Mouse (Mus musculus) intestine, embryonic 15.5 days (tissue): ENCODE results near the gene Hnrnph2. TPM values are rescaled to one million over a fixed set of nuclear protein-coding genes. Genes with fewer than 3 reads are reported as not detected.

Experiments
- ATAC-seq: fragments of 200-750 bp; cut with Nextera tagmentation; 2 replicates; pipeline ENCODE4 v1.8.0; 2017; ENCODE audit warnings: moderate TSS enrichment, moderate library complexity
- H3K27ac ChIP-seq: fragments of 300-500 bp; sonication (generic); 2 replicates; pipeline ENCODE4 v1.5.1; 2015; ENCODE audit warnings: mild to moderate bottlenecking, inconsistent platforms
- H3K27me3 ChIP-seq: fragments of 300-500 bp; sonication (generic); replicated peaks from 2 replicates; pipeline ENCODE4 v1.6.1; 2015; ENCODE audit warnings: inconsistent platforms
- H3K36me3 ChIP-seq: fragments of 300-500 bp; sonication (generic); 2 replicates; pipeline ENCODE4 v1.6.1; 2015; ENCODE audit warnings: inconsistent platforms
- H3K4me1 ChIP-seq: fragments of 300-500 bp; sonication (generic); replicated peaks from 2 replicates; pipeline ENCODE4 v1.6.1; 2015; ENCODE audit warnings: inconsistent platforms
- H3K4me2 ChIP-seq: fragments of 300-500 bp; sonication (generic); replicated peaks from 2 replicates; pipeline ENCODE4 v1.6.1; 2015; ENCODE audit warnings: mild to moderate bottlenecking, inconsistent platforms
- H3K4me3 ChIP-seq: fragments of 300-500 bp; sonication (generic); replicated peaks from 2 replicates; pipeline ENCODE4 v1.5.1; 2015; ENCODE audit warnings: inconsistent platforms
- H3K9ac ChIP-seq: fragments of 300-500 bp; sonication (generic); 2 replicates; pipeline ENCODE4 v1.6.1; 2015; ENCODE audit warnings: inconsistent platforms
- H3K9me3 ChIP-seq: fragments of 300-500 bp; sonication (generic); 2 replicates; pipeline ENCODE4 v1.6.1; 2016; ENCODE audit warnings: inconsistent platforms
- WGBS: fragments of 180-500 bp; shearing (Covaris S2); methylation state at CpG from one replicate; pipeline ENCODE4 v1.1.7; 2015; 5-methylcytosine and 5-hydroxymethylcytosine counted together
- polyA plus RNA-seq: library from polyadenylated mRNA; unstranded; fragments of >200 nt; fragmentation: Nextera tagmentation; extraction: Ambion mirVana; gene quantifications from 2 replicates; pipeline ENCODE4 v1.2.1, GENCODE M21; 2015

The Hnrnph2 gene
- 126 and 137 TPM in 2 replicates for polyA plus RNA-seq

- 19% methylated on average over 33 of the region's 33 CpGs for WGBS
- Histone ChIP-seq H3K9ac (peak within 1 kb of the TSS; percentile 51), H3K4me1 (no peaks in the 10 kb centered on the region), H3K4me3 (peak within 1 kb of the TSS; percentile 49), H3K36me3 (no peaks in the 10 kb centered on the region), H3K9me3 (no peaks in the 10 kb centered on the region), H3K27me3 (no peaks in the 10 kb centered on the region), H3K27ac (peak within 1 kb of the TSS; percentile 84), H3K4me2 (peak within 1 kb of the TSS; percentile 55)
- peak; percentile 99 for ATAC-seq
Measured at GRCm38 (mm10) chrX:134600659-134601379, at the start of gene Hnrnph2, which contains the start of gene Gla. Gene Hnrnph2, plus strand, starts transcription at chrX:134601179. Gene Gla, minus strand, starts transcription at chrX:134601125.

- WGBS = 80% methylated on average over 4 of the region's 4 CpGs
- no peak for ATAC-seq
- Histone ChIP-seq H3K27ac (no peak overlapping the region), H3K4me3 (no peak overlapping the region), H3K4me2 (no peak overlapping the region), H3K4me1 (no peaks in the 10 kb centered on the region), H3K9me3 (no peaks in the 10 kb centered on the region), H3K27me3 (no peaks in the 10 kb centered on the region), H3K36me3 (no peaks in the 10 kb centered on the region), H3K9ac (no peak overlapping the region)
Measured at GRCm38 (mm10) chrX:134553326-134553725, 47.7 kb upstream of the Hnrnph2 start.

- Histone ChIP-seq H3K9ac (no peak overlapping the region), H3K27me3 (no peaks in the 10 kb centered on the region), H3K36me3 (no peaks in the 10 kb centered on the region), H3K9me3 (no peaks in the 10 kb centered on the region), H3K4me3 (no peak overlapping the region), H3K27ac (no peak overlapping the region), H3K4me1 (no peaks in the 10 kb centered on the region), H3K4me2 (no peak overlapping the region)
- 58% methylated on average over 6 of the region's 6 CpGs for WGBS
- no peak for ATAC-seq
Measured at GRCm38 (mm10) chrX:134554425-134554824, 46.6 kb upstream of the Hnrnph2 start.

- no peaks in the 10 kb centered on the region for H3K27me3 ChIP-seq
- no peaks in the 10 kb centered on the region for H3K36me3 ChIP-seq
- 76% methylated on average over 4 of the region's 4 CpGs for WGBS
- H3K27ac ChIP-seq = no peak overlapping the region
- H3K4me3 ChIP-seq = no peak overlapping the region
- no peaks in the 10 kb centered on the region for H3K9me3 ChIP-seq
- H3K9ac ChIP-seq = no peak overlapping the region
- H3K4me1 ChIP-seq = no peaks in the 10 kb centered on the region
- no peak for ATAC-seq
- H3K4me2 ChIP-seq = no peak overlapping the region
Measured at GRCm38 (mm10) chrX:134564326-134564725, 36.7 kb upstream of the Hnrnph2 start.

- Histone ChIP-seq H3K4me1 (no peaks in the 10 kb centered on the region), H3K9me3 (no peaks in the 10 kb centered on the region), H3K4me3 (no peak overlapping the region), H3K9ac (no peak overlapping the region), H3K4me2 (no peak overlapping the region), H3K27me3 (no peaks in the 10 kb centered on the region), H3K36me3 (no peaks in the 10 kb centered on the region), H3K27ac (no peak overlapping the region)
- ATAC-seq = no peak
- WGBS = 83% methylated on average over 8 of the region's 8 CpGs
Measured at GRCm38 (mm10) chrX:134566536-134567222, 34.3 kb upstream of the Hnrnph2 start.

- Histone ChIP-seq H3K27ac (no peak overlapping the region), H3K36me3 (no peaks in the 10 kb centered on the region), H3K9ac (no peak overlapping the region), H3K9me3 (no peaks in the 10 kb centered on the region), H3K4me3 (no peak overlapping the region), H3K27me3 (no peaks in the 10 kb centered on the region), H3K4me2 (no peak overlapping the region), H3K4me1 (no peaks in the 10 kb centered on the region)
- no peak for ATAC-seq
- 79% methylated on average over 4 of the region's 4 CpGs for WGBS
Measured at GRCm38 (mm10) chrX:134577896-134578295, 23.1 kb upstream of the Hnrnph2 start.

GRCm38 (mm10) chrX:134580528-134581305, 20.3 kb upstream of the Hnrnph2 start:
- H3K27me3 ChIP-seq = no peaks in the 10 kb centered on the region
- no peak overlapping the region for H3K4me2 ChIP-seq
- no peaks in the 10 kb centered on the region for H3K4me1 ChIP-seq
- no peaks in the 10 kb centered on the region for H3K9me3 ChIP-seq
- no peak overlapping the region for H3K9ac ChIP-seq
- no peak overlapping the region for H3K4me3 ChIP-seq
- H3K27ac ChIP-seq = no peak overlapping the region
- WGBS = 83% methylated on average over 14 of the region's 14 CpGs
- no peaks in the 10 kb centered on the region for H3K36me3 ChIP-seq
- ATAC-seq = no peak

GRCm38 (mm10) chrX:134582270-134582669, 18.7 kb upstream of the Hnrnph2 start:
- 80% methylated on average over 11 of the region's 11 CpGs for WGBS

GRCm38 (mm10) chrX:134582888-134583669, 17.9 kb upstream of the Hnrnph2 start, which contains the start of gene Btk:
Gene Btk, minus strand, starts transcription at chrX:134583570.
- no peaks in the 10 kb centered on the region for H3K9me3 ChIP-seq
- H3K9ac ChIP-seq = no peak within 1 kb of the TSS
- no peaks in the 10 kb centered on the region for H3K36me3 ChIP-seq
- H3K4me2 ChIP-seq = no peak within 1 kb of the TSS
- H3K27ac ChIP-seq = no peak within 1 kb of the TSS
- no peaks in the 10 kb centered on the region for H3K4me1 ChIP-seq
- no peak for ATAC-seq
- WGBS = 79% methylated on average over 11 of the region's 11 CpGs
- no peaks in the 10 kb centered on the region for H3K27me3 ChIP-seq
- H3K4me3 ChIP-seq = no peak within 1 kb of the TSS

More at GRCm38 (mm10) chrX:134582270-134582669, 18.7 kb upstream of the Hnrnph2 start:
- no peak overlapping the region for H3K4me2 ChIP-seq
- H3K4me1 ChIP-seq = no peaks in the 10 kb centered on the region
- H3K9me3 ChIP-seq = no peaks in the 10 kb centered on the region
- no peaks in the 10 kb centered on the region for H3K27me3 ChIP-seq
- no peak overlapping the region for H3K4me3 ChIP-seq
- H3K27ac ChIP-seq = no peak overlapping the region
- H3K9ac ChIP-seq = no peak overlapping the region
- ATAC-seq = no peak
- H3K36me3 ChIP-seq = no peaks in the 10 kb centered on the region

GRCm38 (mm10) chrX:134585103-134586002, 15.6 kb upstream of the Hnrnph2 start, which contains the start of gene Rpl36a:
Gene Rpl36a, plus strand, starts transcription at chrX:134585654.
- ATAC-seq = peak; percentile 97
- WGBS = 18% methylated on average over 45 of the region's 45 CpGs

GRCm38 (mm10) chrX:134586447-134586846, 14.5 kb upstream of the Hnrnph2 start:
- H3K4me3 ChIP-seq = peak overlapping the region; percentile 43
- WGBS = 37% methylated on average over 8 of the region's 8 CpGs
- H3K27me3 ChIP-seq = no peaks in the 10 kb centered on the region
- no peaks in the 10 kb centered on the region for H3K4me1 ChIP-seq
- peak overlapping the region; percentile 53 for H3K9ac ChIP-seq
- ATAC-seq = no peak
- peak overlapping the region; percentile 51 for H3K4me2 ChIP-seq
- 0 out of 2 replicates have a peak, but pooled peaks cover 3% of the 10 kb centered on the region for H3K36me3 ChIP-seq
- no peak overlapping the region for H3K27ac ChIP-seq
- no peaks in the 10 kb centered on the region for H3K9me3 ChIP-seq

More at GRCm38 (mm10) chrX:134585103-134586002, 15.6 kb upstream of the Hnrnph2 start, which contains the start of gene Rpl36a:
- peak within 1 kb of the TSS; percentile 53 for H3K9ac ChIP-seq
- H3K9me3 ChIP-seq = no peaks in the 10 kb centered on the region
- peak within 1 kb of the TSS; percentile 43 for H3K4me3 ChIP-seq
- H3K4me2 ChIP-seq = peak within 1 kb of the TSS; percentile 57
- no peaks in the 10 kb centered on the region for H3K27me3 ChIP-seq
- 0 out of 2 replicates have a peak, but pooled peaks cover 3% of the 10 kb centered on the region for H3K36me3 ChIP-seq
- no peaks in the 10 kb centered on the region for H3K4me1 ChIP-seq
- H3K27ac ChIP-seq = peak within 1 kb of the TSS; percentile 79
